Mouse (Mus musculus) CH12.LX (cell line): ENCODE data around the gene Gm20388. TPM values are rescaled to one million over a fixed set of nuclear protein-coding genes. Genes with fewer than 3 reads are reported as not detected.
A peak's percentile ranks its signal among the peaks of the same experiment; 100 is the strongest.

Experiments used
- DNase-seq: peaks from one replicate; pipeline ENCODE4 v3.0.0-alpha.2; 2013; ENCODE audit errors: extremely low read depth
- H3K27ac ChIP-seq: 2 replicates; pipeline ENCODE4 v1.5.1; 2012; ENCODE audit warnings: low read depth, mild to moderate bottlenecking, control low read depth, moderate library complexity; ENCODE audit not compliant: insufficient read depth
- H3K27me3 ChIP-seq: replicated peaks from 2 replicates; pipeline ENCODE3; 2012; ENCODE audit warnings: inconsistent platforms
- H3K36me3 ChIP-seq, 2 experiments: replicated peaks in 1 of 2; 2 replicates each; pipeline versions ENCODE3 to v1.6.1; 2012; ENCODE audit warnings: inconsistent platforms in 1 of 2, low read length in 1 of 2, mild to moderate bottlenecking in 1 of 2, mixed read lengths in 1 of 2, moderate library complexity in 1 of 2; ENCODE audit not compliant: control insufficient read depth in 1 of 2, insufficient read depth in 1 of 2
- H3K4me1 ChIP-seq, 2 experiments: 2 replicates each; pipeline ENCODE4 v1.6.1; 2012; ENCODE audit warnings: inconsistent platforms in 1 of 2, moderate library complexity in 1 of 2; ENCODE audit not compliant: insufficient read depth in 2 of 2, control insufficient read depth in 1 of 2
- H3K4me2 ChIP-seq: 2 replicates; pipeline ENCODE4 v1.6.1; 2012; ENCODE audit warnings: low read depth, mild to moderate bottlenecking, control low read depth; ENCODE audit not compliant: poor library complexity, insufficient read depth, severe bottlenecking
- H3K4me3 ChIP-seq, 3 experiments: fragments of 150-350 bp in 1 of 3; sonication (generic) in 1 of 3; replicated peaks in 1 of 3; 2 replicates each; pipeline versions ENCODE3 to v1.5.1; 2011 to 2012; ENCODE audit warnings: low read depth in 2 of 3, low read length in 2 of 3, mild to moderate bottlenecking in 2 of 3, moderate library complexity in 2 of 3, control low read depth in 1 of 3, improper control_type of control experiment in 1 of 3, inconsistent platforms in 1 of 3, mixed read lengths in 1 of 3; ENCODE audit not compliant: poor library complexity in 1 of 3
- H3K79me2 ChIP-seq: replicated peaks from 2 replicates; pipeline ENCODE4 v1.6.1; 2012; ENCODE audit warnings: mild to moderate bottlenecking, moderate library complexity; ENCODE audit not compliant: control insufficient read depth, poor library complexity, insufficient read depth, severe bottlenecking; ENCODE audit errors: extremely low read depth
- H3K9ac ChIP-seq: 2 replicates; pipeline ENCODE4 v1.6.1; 2012; ENCODE audit warnings: low read depth, mild to moderate bottlenecking, control low read depth, moderate library complexity; ENCODE audit not compliant: insufficient read depth
- H3K9me3 ChIP-seq: replicated peaks from 2 replicates; pipeline ENCODE3; 2012; ENCODE audit warnings: low read length, inconsistent platforms, mixed read lengths
- BHLHE40 ChIP-seq: IDR thresholded peaks from 2 replicates; pipeline ENCODE4 v1.6.1; 2011; ENCODE audit warnings: mild to moderate bottlenecking, low read depth, low read length, improper control_type of control experiment
- CHD1 ChIP-seq: IDR thresholded peaks from 2 replicates; pipeline ENCODE4 v1.6.1; 2012; ENCODE audit warnings: low read depth, low read length, improper control_type of control experiment, inconsistent platforms
- GABPA ChIP-seq: IDR thresholded peaks from 2 replicates; pipeline ENCODE4 v1.6.1; 2012; ENCODE audit warnings: low read depth, low read length, improper control_type of control experiment, inconsistent platforms; ENCODE audit not compliant: insufficient replicate concordance
- HCFC1 ChIP-seq: IDR thresholded peaks from 2 replicates; pipeline ENCODE4 v1.6.1; 2012; ENCODE audit warnings: low read depth, mild to moderate bottlenecking, inconsistent platforms, low read length, improper control_type of control experiment
- JUN ChIP-seq: IDR thresholded peaks from 2 replicates; pipeline ENCODE4 v1.6.1; 2011; ENCODE audit warnings: low read depth, mild to moderate bottlenecking, low read length, improper control_type of control experiment, moderate library complexity; ENCODE audit not compliant: insufficient read depth
- MAFK ChIP-seq: IDR thresholded peaks from 2 replicates; pipeline ENCODE4 v1.6.1; 2011; ENCODE audit warnings: low read length, improper control_type of control experiment; ENCODE audit not compliant: insufficient replicate concordance
- MXI1 ChIP-seq: IDR thresholded peaks from 2 replicates; pipeline ENCODE4 v1.6.1; 2011; ENCODE audit warnings: mild to moderate bottlenecking, low read depth, low read length, improper control_type of control experiment
- NRF1 ChIP-seq: IDR thresholded peaks from 2 replicates; pipeline ENCODE4 v1.6.1; 2014; ENCODE audit warnings: low read depth, mild to moderate bottlenecking, inconsistent platforms, low read length, improper control_type of control experiment, moderate library complexity
- POLR2A ChIP-seq: IDR thresholded peaks from 2 replicates; pipeline ENCODE4 v1.6.1; 2011; ENCODE audit warnings: low read depth, mild to moderate bottlenecking, improper control_type of control experiment, low read length
- SIN3A ChIP-seq: IDR thresholded peaks from 2 replicates; pipeline ENCODE4 v1.6.1; 2012; ENCODE audit warnings: low read length, improper control_type of control experiment, inconsistent platforms
- UBTF ChIP-seq: IDR thresholded peaks from 2 replicates; pipeline ENCODE4 v1.6.1; 2012; ENCODE audit warnings: low read depth, mild to moderate bottlenecking, inconsistent platforms, low read length, improper control_type of control experiment, moderate library complexity
- ZNF384 ChIP-seq: IDR thresholded peaks from 2 replicates; pipeline ENCODE4 v1.6.1; 2012; ENCODE audit warnings: low read depth, low read length, improper control_type of control experiment, inconsistent platforms
- dilution Hi-C: fragments of 300-500 bp; cut with MboI; formaldehyde crosslinking; loops from 2 replicates; pipeline ENCODE4 v1.14.3; 2020; ENCODE audit warnings: low sequenced_read_pairs; ENCODE audit not compliant: extremely low pct_unique_long_range_greater_than_20kb, extremely low pct_ligation_motif_present
- in situ Hi-C: fragments of 300-500 bp; cut with MboI; formaldehyde crosslinking; loops from 3 replicates; pipeline ENCODE4 v1.14.3; 2019; ENCODE audit warnings: low sequenced_read_pairs, low pct_ligation_motif_present, low pct_unique_long_range_greater_than_20kb, mixed read lengths
- polyA plus RNA-seq: library from polyadenylated mRNA; unstranded; fragments of >175 nt; gene quantifications from 2 replicates; pipeline ENCODE4 v1.2.1, GENCODE M21; 2012; ENCODE audit warnings: low read depth; ENCODE audit not compliant: insufficient read length
- total RNA-seq, 2 experiments: library from RNA; depleted of rRNA; stranded (reverse); fragments of 300-350 nt in 1 of 2; fragments of >200 nt in 1 of 2; gene quantifications; 2 replicates each; pipeline ENCODE4 v1.2.3; 2012 to 2014

The Gm20388 gene
- total and polyA plus RNA-seq, 3 experiments, result 14.8 to 26.3 (median 22.2) TPM

DNA sequence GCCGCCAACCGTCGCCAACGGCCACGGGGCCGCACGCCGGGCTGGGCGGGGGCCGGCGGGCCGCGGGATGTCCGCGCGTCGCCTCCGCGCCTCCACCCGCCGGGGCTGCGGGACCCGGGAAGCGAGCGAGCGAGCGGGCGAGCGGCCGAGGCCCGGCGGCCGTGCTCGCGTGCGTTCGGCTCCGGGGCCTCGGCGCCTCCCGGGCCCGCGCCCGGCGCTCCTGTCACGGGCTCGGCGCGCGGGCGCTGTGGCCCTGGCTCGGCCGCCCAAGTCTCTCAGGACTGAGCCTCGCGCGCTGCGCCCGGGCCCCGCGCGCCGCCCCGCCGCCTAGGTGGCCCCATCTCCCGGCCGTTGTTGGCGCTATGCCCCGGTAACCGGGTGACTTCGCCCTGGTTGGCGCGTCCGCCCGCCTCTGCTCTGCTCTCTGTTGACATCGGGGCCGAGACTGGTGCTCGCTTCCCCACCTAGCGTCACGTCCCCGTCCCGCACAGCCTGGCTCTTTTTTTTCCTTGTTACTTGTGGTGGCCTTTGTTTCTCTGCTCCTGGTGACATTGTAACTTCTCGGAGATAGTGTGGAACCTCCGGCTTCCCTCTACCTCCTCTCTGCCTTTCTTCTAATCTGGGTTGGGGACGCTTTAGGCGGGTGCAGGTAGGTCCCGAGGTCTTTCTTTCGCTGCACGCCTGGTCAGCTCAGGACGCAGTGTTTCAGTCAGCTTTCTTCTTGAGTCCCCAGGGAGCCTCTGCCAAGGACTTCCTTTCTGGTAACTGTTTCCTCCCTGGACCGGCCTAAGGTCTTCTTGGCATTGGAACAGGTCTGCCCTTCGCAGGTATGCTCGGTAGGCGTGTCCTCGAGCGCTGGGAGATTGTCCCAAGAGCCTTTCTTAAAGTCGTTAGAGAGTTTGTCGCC lies 2040.4 kb downstream of the Gm20388 start:
- H3K9ac ChIP-seq, result peak overlapping the region; percentile 100
- peaks cover 6% of the 10 kb centered on the region for H3K27me3 ChIP-seq
- TF ChIP-seq UBTF, result peak; percentile 44; the same call in 1 of the 2 replicates
- no peak for TF ChIP-seq MAFK
- TF ChIP-seq JUN, result no peak
- TF ChIP-seq NRF1, result no peak
- TF ChIP-seq BHLHE40, result 0 out of 2 replicates have a peak, but pooled peaks have one; percentile 5
- TF ChIP-seq MXI1, result peak; percentile 32
- no peak for TF ChIP-seq GABPA
- peak; percentile 45 for TF ChIP-seq HCFC1
- peak; percentile 74; the same call in 1 of the 2 replicates for TF ChIP-seq CHD1
- TF ChIP-seq SIN3A, result peak; percentile 51
- peak; percentile 51; the same call in 1 of the 2 replicates for TF ChIP-seq POLR2A
- TF ChIP-seq ZNF384, result no peak
- TF ChIP-seq, all 38 proteins: peak for 7
- peak overlapping the region; percentile 90 to 99 (median 97) for H3K4me3 ChIP-seq
- in situ Hi-C loops (no loop called here), dilution Hi-C loops (no loop called here)
- peak overlapping the region; percentile 93 for H3K27ac ChIP-seq
- peak overlapping the region; percentile 94 for H3K4me2 ChIP-seq
- peaks cover 41% of the 10 kb centered on the region for H3K79me2 ChIP-seq
- H3K9me3 ChIP-seq, result no peaks in the 10 kb centered on the region
- peaks cover 22 to 56% of the 10 kb centered on the region in 2 experiments for H3K4me1 ChIP-seq
- DNase-seq, result no peak
- H3K36me3 ChIP-seq, result peaks cover 19 to 36% of the 10 kb centered on the region in 2 experiments

DNA sequence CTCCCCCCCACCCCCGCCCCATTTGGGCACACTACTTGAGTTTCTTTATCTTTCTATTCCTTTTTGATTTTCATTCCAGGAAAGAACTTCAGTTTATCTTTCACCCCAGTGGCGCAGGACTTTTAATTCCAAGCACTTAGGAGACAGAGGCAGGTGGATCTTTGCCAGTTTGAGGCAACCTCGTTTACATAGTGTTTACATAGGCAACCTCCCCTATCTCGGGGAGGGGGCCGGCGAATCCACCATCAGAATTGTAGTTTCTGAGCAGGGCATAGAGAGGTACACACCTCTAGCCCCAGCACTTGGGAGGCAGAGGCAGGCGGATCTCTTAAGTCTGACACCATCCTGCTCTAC lies 2041.0 kb downstream of the Gm20388 start:
- Histone ChIP-seq H3K36me3 (peaks cover 19 to 41% of the 10 kb centered on the region in 2 experiments), H3K79me2 (peaks cover 41% of the 10 kb centered on the region), H3K9me3 (no peaks in the 10 kb centered on the region), H3K4me1 (peaks cover 22 to 59% of the 10 kb centered on the region in 2 experiments), H3K4me3 (peak overlapping the region; percentile 90 to 99 (median 97)), H3K4me2 (peak overlapping the region; percentile 94), H3K9ac (peak overlapping the region; percentile 100), H3K27me3 (peaks cover 2% of the 10 kb centered on the region), H3K27ac (no peak overlapping the region)
- dilution Hi-C loops, result no loop called here
- no peak for DNase-seq
- in situ Hi-C loops, result no loop called here
- TF ChIP-seq SIN3A, result peak; percentile 1; the same call in 1 of the 2 replicates
- no peak for TF ChIP-seq JUN
